Comparison of ENCODE assay signal across 16 mouse cellular contexts in genomic region chr14:17917899-17918298, GRCm38 (mm10).
DNase-seq lines count a peak whose midpoint lies in the region; ATAC-seq and TF ChIP-seq lines count a peak whose summit lies in the region.
"Had no signal": no experiment of that assay in that cellular context is flagged by ENCODE, and none has a peak within 500 bp of the region (broad histone marks: within the 10 kb centered on the region; RNA-seq: fewer than 3 reads in every experiment).

No protein-coding gene starts in this region.

- peak overlapping the region; percentile 54; the same call in 1 of the 2 replicates for H3K27ac ChIP-seq in liver, adult 2 months (replicated peaks; ENCODE audit: insufficient read depth, low read depth, low read length)
- no peak overlapping the region for H3K27ac ChIP-seq in liver, postnatal 0 days (ENCODE audit: low read depth)
- H3K27ac ChIP-seq in forebrain, embryonic 14.5 days (ENCODE audit: low read depth, low read length) = no peak overlapping the region
- H3K27ac ChIP-seq in midbrain, embryonic 15.5 days = no peak overlapping the region
- H3K27ac ChIP-seq: left cerebral cortex, adult 2 months had no signal

- H3K36me3 ChIP-seq in liver, adult 2 months (ENCODE audit: control insufficient read depth, insufficient read depth, low read length) = no peaks in the 10 kb centered on the region
- H3K36me3 ChIP-seq in liver, postnatal 0 days (replicated peaks; ENCODE audit: insufficient read depth, low read length) = no peaks in the 10 kb centered on the region
- H3K36me3 ChIP-seq in forebrain, embryonic 14.5 days (ENCODE audit: control insufficient read depth, insufficient read depth, low read length) = no peaks in the 10 kb centered on the region
- no peaks in the 10 kb centered on the region for H3K36me3 ChIP-seq in midbrain, embryonic 15.5 days (replicated peaks)

- peaks cover 8% of the 10 kb centered on the region; the same call in 1 of the 2 replicates for H3K79me2 ChIP-seq in liver, adult 2 months (ENCODE audit: control insufficient read depth, insufficient read depth, low read length)

- no peak for ATAC-seq in liver, postnatal 0 days
- peak; percentile 62; the same call in 1 of the 2 replicates for ATAC-seq in forebrain, embryonic 14.5 days
- peak; percentile 69 for ATAC-seq in midbrain, embryonic 15.5 days (replicated peaks)
- ATAC-seq: intestine, postnatal 0 days had no signal

- H3K4me3 ChIP-seq in liver, adult 2 months (ENCODE audit: insufficient read depth, low read depth, low read length) = no peak overlapping the region
- H3K4me3 ChIP-seq in liver, postnatal 0 days (ENCODE audit: low read depth, low read length) = no peak overlapping the region
- H3K4me3 ChIP-seq in forebrain, embryonic 14.5 days (ENCODE audit: low read depth, low read length) = no peak overlapping the region
- H3K4me3 ChIP-seq in midbrain, embryonic 15.5 days = no peak overlapping the region
- H3K4me3 ChIP-seq: erythroblast, embryonic 14.5 days; left cerebral cortex, adult 2 months had no signal

- no peak overlapping the region for H3K9ac ChIP-seq in liver, adult 2 months (ENCODE audit: low read depth, low read length)
- H3K9ac ChIP-seq in liver, postnatal 0 days (replicated peaks) = no peak overlapping the region
- no peak overlapping the region for H3K9ac ChIP-seq in forebrain, embryonic 14.5 days (ENCODE audit: low read length)
- no peak overlapping the region for H3K9ac ChIP-seq in midbrain, embryonic 15.5 days

- intact Hi-C loops in left cerebral cortex, postnatal 25 days (cut with DNase I) = no loop called here
- intact Hi-C loops in left cerebral cortex, postnatal 10 days (cut with DNase I) = loop anchor here (5.0 kb wide), 1 partner anchor 256 kb away; the partner anchor contains the start of gene Thrb

- no peak for TF ChIP-seq EP300 in liver, postnatal 0 days (IDR thresholded peaks at IDR 0.05; ENCODE audit: low read depth)

- no peaks in the 10 kb centered on the region for H3K27me3 ChIP-seq in liver, adult 2 months (ENCODE audit: control insufficient read depth, insufficient read depth, low read length)
- no peaks in the 10 kb centered on the region for H3K27me3 ChIP-seq in liver, postnatal 0 days (ENCODE audit: insufficient read depth, low read length)
- H3K27me3 ChIP-seq in forebrain, embryonic 14.5 days (replicated peaks; ENCODE audit: control insufficient read depth, insufficient read depth, low read length) = no peaks in the 10 kb centered on the region
- no peaks in the 10 kb centered on the region for H3K27me3 ChIP-seq in midbrain, embryonic 15.5 days (replicated peaks)
- H3K27me3 ChIP-seq: CH12.LX had no signal

- no peak for DNase-seq in liver, adult 2 months (ENCODE audit: extremely low read depth, low read depth, low spot score)
- DNase-seq in liver, postnatal 0 days = no peak
- peak; percentile 6 for DNase-seq in R1 (ENCODE audit: low read depth, low spot score)
- peak; percentile 34 for DNase-seq in forebrain, embryonic 14.5 days (ENCODE audit: low spot score)
- DNase-seq in left cerebral cortex, postnatal 25 days (ENCODE audit: low spot score in 2 of 2) = no peak
- no peak for DNase-seq in left cerebral cortex, postnatal 10 days (ENCODE audit: extremely low spot score in 1 of 2, low spot score in 2 of 2)
- no peak for DNase-seq in heart, adult 9 months (ENCODE audit: low spot score in 2 of 2)
- DNase-seq: cerebellum, adult 9-10 months; gastrocnemius, postnatal 10 days; right cerebral cortex, postnatal 4 days had no signal

- no peak for TF ChIP-seq CTCF in liver, adult 2 months (IDR thresholded peaks at IDR 0.05; ENCODE audit: low read depth, low read length)
- TF ChIP-seq CTCF in liver, postnatal 0 days (IDR thresholded peaks at IDR 0.05; ENCODE audit: low read depth) = no peak

- H3K9me3 ChIP-seq in liver, postnatal 0 days (ENCODE audit: low read length) = no peaks in the 10 kb centered on the region
- no peaks in the 10 kb centered on the region for H3K9me3 ChIP-seq in forebrain, embryonic 14.5 days (replicated peaks; ENCODE audit: control insufficient read depth, low read length)
- no peaks in the 10 kb centered on the region for H3K9me3 ChIP-seq in midbrain, embryonic 15.5 days

- WGBS in liver, adult 2 months = 47% methylated on average over 3 of the region's 3 CpGs
- WGBS in liver, postnatal 0 days (ENCODE audit: insufficient replicate concordance) = 45% methylated on average over 3 of the region's 3 CpGs
- 20% methylated on average over 3 of the region's 3 CpGs for WGBS in forebrain, embryonic 14.5 days
- WGBS in midbrain, embryonic 15.5 days = 27% methylated on average over 3 of the region's 3 CpGs

- TF ChIP-seq POLR2A in liver, adult 2 months (IDR thresholded peaks at IDR 0.05; ENCODE audit: extremely low read depth, insufficient read depth, low read length) = no peak

- peaks cover 37% of the 10 kb centered on the region for H3K4me1 ChIP-seq in liver, adult 2 months (ENCODE audit: control insufficient read depth, insufficient read depth, low read length)
- peaks cover 12% of the 10 kb centered on the region; the same call in 1 of the 2 replicates for H3K4me1 ChIP-seq in liver, postnatal 0 days (ENCODE audit: insufficient read depth)
- H3K4me1 ChIP-seq in forebrain, embryonic 14.5 days (ENCODE audit: control insufficient read depth, insufficient read depth, low read length) = no peaks in the 10 kb centered on the region
- no peaks in the 10 kb centered on the region for H3K4me1 ChIP-seq in midbrain, embryonic 15.5 days

- no peak overlapping the region for H3K4me2 ChIP-seq in liver, postnatal 0 days (ENCODE audit: low read depth, low read length)
- no peak overlapping the region for H3K4me2 ChIP-seq in forebrain, embryonic 14.5 days (ENCODE audit: low read length)
- no peak overlapping the region for H3K4me2 ChIP-seq in midbrain, embryonic 15.5 days
- H3K4me2 ChIP-seq: liver, embryonic 11.5 days had no signal

Comparison
In these comparisons a context has a peak if more than half of its experiments do, and no peak if none do; other contexts are left out.
1. DNase-seq: peak in R1 (single experiment) and forebrain, embryonic 14.5 days (single experiment); none in liver, adult 2 months (single experiment), liver, postnatal 0 days (single experiment), left cerebral cortex, postnatal 25 days (0 of 2), left cerebral cortex, postnatal 10 days (0 of 2) and heart, adult 9 months (0 of 2).